Mouse (Mus musculus) olfactory bulb, adult 2 months (tissue): ENCODE results near the gene Rasa3.

Source experiments
- CTCF ChIP-seq: fragments of 200-500 bp; IDR thresholded peaks from 2 replicates; pipeline ENCODE4 v1.5.1; 2012; ENCODE audit warnings: low read depth, mild to moderate bottlenecking, low read length, moderate library complexity; ENCODE audit not compliant: insufficient read depth
- POLR2A ChIP-seq: fragments of 200-500 bp; IDR thresholded peaks from 2 replicates; pipeline ENCODE4 v1.6.1; 2012; ENCODE audit warnings: mild to moderate bottlenecking, low read depth, low read length, moderate library complexity; ENCODE audit not compliant: insufficient read depth

DNA sequence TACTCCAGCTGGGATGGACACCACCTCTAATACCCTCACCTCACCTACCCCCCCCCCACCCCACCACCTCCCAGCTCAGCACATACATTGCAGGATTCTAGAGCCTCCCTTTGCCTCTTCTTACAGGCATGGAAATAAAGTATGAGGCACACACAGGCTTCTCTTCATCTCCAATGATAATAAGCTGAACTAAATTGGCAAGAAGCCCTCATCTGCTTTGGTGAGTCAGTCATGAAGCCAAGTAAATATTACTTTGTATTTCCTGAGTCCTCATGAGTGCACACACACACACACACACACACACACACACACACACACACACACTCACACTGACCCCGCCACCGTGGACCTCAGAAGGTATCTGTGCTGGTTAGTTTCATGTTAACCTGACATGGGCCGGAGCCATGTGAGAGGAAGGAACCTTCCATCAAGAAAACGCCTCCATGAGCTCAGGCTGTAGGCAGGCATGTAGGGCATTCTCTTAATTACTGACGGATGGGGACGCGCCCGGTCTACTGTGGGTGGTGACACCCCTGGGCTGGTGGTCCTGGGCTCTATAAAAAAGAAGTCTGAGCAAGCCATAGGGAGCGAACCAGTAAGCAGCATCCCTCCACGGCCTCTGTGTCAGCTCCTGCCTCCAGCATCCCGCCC, 26.7 kb downstream of the Rasa3 start:
- TF ChIP-seq CTCF, result no peak
- no peak for TF ChIP-seq POLR2A
